Mouse (Mus musculus) liver, postnatal 0 days (tissue): ENCODE measurements at regions not wholly inside any gene's neighbourhood (a gene's known extent, or its start where the extent isn't known, plus 50 kb on each side); places are given as distances from the start of the nearest gene placed in this dataset.

Experiments used
- ATAC-seq: fragments of 200-750 bp; cut with Nextera tagmentation; 2 replicates; pipeline ENCODE4 v1.8.0; 2017; ENCODE audit warnings: mild to moderate bottlenecking, moderate library complexity
- DNase-seq: peaks from one replicate; pipeline ENCODE4 v3.0.0-alpha.2; 2016
- H3K27ac ChIP-seq: fragments of 300-500 bp; sonication (generic); 2 replicates; pipeline ENCODE4 v1.5.1; 2014; ENCODE audit warnings: antibody characterized with exemption, moderate library complexity, mild to moderate bottlenecking, low read depth
- H3K27me3 ChIP-seq: fragments of 300-500 bp; sonication (generic); 2 replicates; pipeline ENCODE4 v1.6.1; 2014; ENCODE audit warnings: low read length, control low read depth, mixed read lengths; ENCODE audit not compliant: insufficient read depth
- H3K36me3 ChIP-seq: fragments of 300-500 bp; sonication (generic); replicated peaks from 2 replicates; pipeline ENCODE4 v1.6.1; 2014; ENCODE audit warnings: mild to moderate bottlenecking, control low read depth, low read length, moderate library complexity, mixed read lengths; ENCODE audit not compliant: insufficient read depth
- H3K4me1 ChIP-seq: fragments of 300-500 bp; sonication (generic); 2 replicates; pipeline ENCODE4 v1.6.1; 2014; ENCODE audit warnings: antibody characterized with exemption, mild to moderate bottlenecking, control low read depth; ENCODE audit not compliant: insufficient read depth
- H3K4me2 ChIP-seq: fragments of 300-500 bp; sonication (generic); 2 replicates; pipeline ENCODE4 v1.6.1; 2014; ENCODE audit warnings: low read depth, mild to moderate bottlenecking, low read length, moderate library complexity, mixed read lengths
- H3K4me3 ChIP-seq: fragments of 300-500 bp; sonication (generic); 2 replicates; pipeline ENCODE4 v1.5.1; 2014; ENCODE audit warnings: low read depth, low read length
- H3K9ac ChIP-seq: fragments of 300-500 bp; sonication (generic); replicated peaks from 2 replicates; pipeline ENCODE4 v1.6.1; 2014; ENCODE audit warnings: mild to moderate bottlenecking, moderate library complexity
- H3K9me3 ChIP-seq: fragments of 300-500 bp; sonication (generic); 2 replicates; pipeline ENCODE4 v1.6.1; 2016; ENCODE audit warnings: mild to moderate bottlenecking, control low read depth, low read length, mixed read lengths
- CTCF ChIP-seq: sonication (generic); IDR thresholded peaks from 2 replicates; pipeline ENCODE4 v1.5.1; 2016; ENCODE audit warnings: antibody characterized with exemption, low read depth
- EP300 ChIP-seq: IDR thresholded peaks from 2 replicates; pipeline ENCODE4 v1.6.1; 2016; ENCODE audit warnings: antibody characterized with exemption, low read depth, mild to moderate bottlenecking
- WGBS: fragments of 180-500 bp; shearing (Covaris S2); extraction: QIAGEN DNeasy Blood & Tissue Kit; methylation state at CpG from one replicate; pipeline ENCODE4 v1.1.7; 2014; ENCODE audit not compliant: insufficient replicate concordance; 5-methylcytosine and 5-hydroxymethylcytosine counted together

GRCm38 (mm10) chr7:133471706-133472105 is 130.3 kb downstream of the Tex36 start:
- Histone ChIP-seq H3K4me2 (no peak overlapping the region), H3K27me3 (no peaks in the 10 kb centered on the region), H3K9me3 (no peaks in the 10 kb centered on the region), H3K4me1 (no peaks in the 10 kb centered on the region), H3K4me3 (no peak overlapping the region), H3K36me3 (no peaks in the 10 kb centered on the region), H3K27ac (no peak overlapping the region), H3K9ac (no peak overlapping the region)
- no peak for ATAC-seq
- DNase-seq, result no peak
- TF ChIP-seq CTCF, result no peak
- 83% methylated on average over 5 of the region's 5 CpGs for WGBS

- Histone ChIP-seq H3K4me2 (no peak overlapping the region), H3K27ac (no peak overlapping the region), H3K36me3 (no peaks in the 10 kb centered on the region), H3K4me1 (no peaks in the 10 kb centered on the region), H3K4me3 (no peak overlapping the region), H3K9ac (no peak overlapping the region), H3K9me3 (no peaks in the 10 kb centered on the region), H3K27me3 (no peaks in the 10 kb centered on the region)
- TF ChIP-seq EP300, result no peak
- no peak for TF ChIP-seq CTCF
- no peak for ATAC-seq
- no peak for DNase-seq
- WGBS, result 58% methylated on average over 3 of the region's 3 CpGs
These were observed 131.4 kb downstream of the Tex36 start for GRCm38 (mm10) chr7:133470620-133470958.

DNA sequence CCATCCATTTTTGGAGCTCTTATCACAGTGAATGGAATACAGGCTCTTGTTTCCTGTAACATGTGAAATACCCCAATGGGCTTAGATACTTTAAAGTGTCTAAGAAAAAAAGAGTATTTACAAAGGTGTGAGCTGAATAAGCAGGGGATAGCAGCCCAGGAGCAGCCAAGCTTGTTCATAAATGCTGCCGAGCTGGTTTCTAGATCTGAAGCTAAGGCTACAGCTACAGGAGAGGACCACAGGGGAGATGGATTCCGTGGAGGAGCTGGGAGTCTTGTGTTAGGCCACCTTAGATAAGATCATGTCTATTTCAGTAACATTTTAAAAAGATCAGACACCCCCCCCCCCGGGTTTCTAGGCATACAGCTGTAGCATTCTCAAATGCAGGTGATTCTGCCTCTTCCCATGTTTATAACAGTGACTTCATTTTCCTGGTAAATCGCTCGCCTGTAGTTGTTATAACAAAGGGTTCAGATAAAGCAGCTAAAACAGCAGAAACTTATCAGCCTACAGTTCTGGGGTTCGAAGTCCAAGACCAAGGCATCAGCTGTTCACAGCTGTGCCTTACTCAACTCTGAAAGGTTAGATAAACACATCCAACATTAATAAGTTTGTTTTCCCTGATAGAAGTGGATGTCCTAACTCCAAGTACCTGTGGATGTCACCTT is 131.9 kb downstream of the Tex36 start:
- Histone ChIP-seq H3K9ac (no peak overlapping the region), H3K4me2 (no peak overlapping the region), H3K9me3 (no peaks in the 10 kb centered on the region), H3K4me3 (no peak overlapping the region), H3K36me3 (no peaks in the 10 kb centered on the region), H3K4me1 (no peaks in the 10 kb centered on the region), H3K27me3 (no peaks in the 10 kb centered on the region), H3K27ac (no peak overlapping the region)
- 44% methylated on average over 6 of the region's 6 CpGs for WGBS
- DNase-seq, result no peak
- no peak for TF ChIP-seq CTCF
- no peak for TF ChIP-seq EP300
- ATAC-seq, result no peak

- no peak overlapping the region for H3K4me3 ChIP-seq
- no peak for DNase-seq
- ATAC-seq, result no peak
- no peaks in the 10 kb centered on the region for H3K27me3 ChIP-seq
- TF ChIP-seq CTCF (no peak), EP300 (no peak)
- no peak overlapping the region for H3K27ac ChIP-seq
- no peaks in the 10 kb centered on the region for H3K36me3 ChIP-seq
- no peak overlapping the region for H3K9ac ChIP-seq
- no peaks in the 10 kb centered on the region for H3K9me3 ChIP-seq
- no peak overlapping the region for H3K4me2 ChIP-seq
- 57% methylated on average over 3 of the region's 3 CpGs for WGBS
- no peaks in the 10 kb centered on the region for H3K4me1 ChIP-seq
These were observed 132.9 kb downstream of the Tex36 start for GRCm38 (mm10) chr7:133469106-133469505.

DNA sequence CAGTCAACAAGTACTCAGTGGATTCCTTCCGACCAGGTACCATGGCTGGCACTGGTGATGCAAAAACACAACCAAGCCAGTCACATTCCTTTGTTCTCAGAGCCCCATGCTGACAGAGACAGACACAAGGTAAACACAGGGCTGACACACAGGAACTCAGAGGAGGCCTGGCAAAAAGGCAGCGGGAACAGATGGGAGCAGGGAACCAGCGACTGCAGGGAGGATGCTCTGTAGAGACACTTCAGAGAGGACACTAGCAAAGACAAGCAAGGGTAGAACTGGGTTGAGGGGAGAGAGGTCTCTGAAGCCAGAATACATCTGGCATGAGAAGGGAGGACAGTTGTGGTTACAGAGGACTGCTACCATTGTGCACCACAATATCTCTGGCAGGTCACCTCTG is 133.6 kb downstream of the Tex36 start:
- ATAC-seq (no peak), DNase-seq (no peak)
- Histone ChIP-seq H3K4me1 (no peaks in the 10 kb centered on the region), H3K4me2 (no peak overlapping the region), H3K9ac (no peak overlapping the region), H3K27me3 (no peaks in the 10 kb centered on the region), H3K9me3 (no peaks in the 10 kb centered on the region), H3K4me3 (no peak overlapping the region), H3K36me3 (no peaks in the 10 kb centered on the region), H3K27ac (no peak overlapping the region)
- TF ChIP-seq EP300 (no peak), CTCF (no peak)
- 32% methylated on average over 3 of the region's 3 CpGs for whole genome bisulfite sequencing

DNA sequence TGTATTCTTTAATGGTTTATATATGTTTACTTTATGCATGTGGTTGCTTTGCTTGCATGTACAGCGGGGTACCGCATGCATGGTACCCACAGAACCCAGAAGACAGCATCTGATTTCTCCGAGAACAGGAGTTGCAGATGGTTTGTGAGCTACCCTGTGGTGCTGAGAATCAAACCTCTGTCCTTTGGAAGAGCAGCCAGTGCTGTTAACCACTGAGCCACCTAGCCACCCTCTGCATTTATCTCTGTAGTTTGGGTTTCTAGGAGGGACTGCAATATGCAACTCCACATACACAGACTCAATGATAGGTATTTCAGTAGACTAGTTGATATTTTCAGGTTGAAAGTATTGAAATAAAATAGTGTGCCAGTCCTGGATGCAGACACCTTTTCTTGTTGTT is 134.4 kb downstream of the Tex36 start:
- H3K4me3 ChIP-seq, result no peak overlapping the region
- H3K9ac ChIP-seq, result no peak overlapping the region
- H3K36me3 ChIP-seq, result no peaks in the 10 kb centered on the region
- H3K27me3 ChIP-seq, result no peaks in the 10 kb centered on the region
- H3K4me2 ChIP-seq, result no peak overlapping the region
- no peak for DNase-seq
- no peaks in the 10 kb centered on the region for H3K4me1 ChIP-seq
- no peaks in the 10 kb centered on the region for H3K9me3 ChIP-seq
- 81% methylated on average over 3 of the region's 3 CpGs for WGBS
- TF ChIP-seq EP300 (no peak), CTCF (no peak)
- H3K27ac ChIP-seq, result no peak overlapping the region
- ATAC-seq, result no peak

GRCm38 (mm10) chr7:133459306-133459705 is 142.7 kb downstream of the Tex36 start:
- Histone ChIP-seq H3K9me3 (no peaks in the 10 kb centered on the region), H3K4me1 (no peaks in the 10 kb centered on the region), H3K9ac (no peak overlapping the region), H3K36me3 (no peaks in the 10 kb centered on the region), H3K27me3 (no peaks in the 10 kb centered on the region), H3K27ac (no peak overlapping the region), H3K4me3 (no peak overlapping the region), H3K4me2 (no peak overlapping the region)
- DNase-seq (no peak), ATAC-seq (no peak)
- WGBS, result 71% methylated on average over 7 of the region's 7 CpGs
- no peak for TF ChIP-seq EP300
- no peak for TF ChIP-seq CTCF
